Mouse (Mus musculus) NIH3T3 (cell line): ENCODE data around the gene Prim1.
"Not testable (repeated sequence)": the region's sequence is repeated elsewhere in the genome, so short reads cannot be mapped to it uniquely, and the experiment has no call there.

Experiments used
- DNase-seq: peaks from one replicate; pipeline ENCODE4 v3.0.0-alpha.2; 2012; ENCODE audit warnings: low read depth

Prim1 gene

GRCm38 (mm10) chr10:128037921-128038320, 23.0 kb downstream of the Prim1 start:
- no peak for DNase-seq

GRCm38 (mm10) chr10:128039167-128039566, 24.2 kb downstream of the Prim1 start:
- no peak for DNase-seq

GRCm38 (mm10) chr10:128039858-128040257, 24.9 kb downstream of the Prim1 start:
- no peak for DNase-seq

- no peak for DNase-seq
These were observed 25.3 kb downstream of the Prim1 start for GRCm38 (mm10) chr10:128040293-128040692.

GRCm38 (mm10) chr10:128041636-128042035, 26.7 kb downstream of the Prim1 start:
- DNase-seq, result no peak

- DNase-seq, result no peak
These were observed 27.5 kb downstream of the Prim1 start for GRCm38 (mm10) chr10:128042466-128042865.

- no peak for DNase-seq
These were observed 28.3 kb downstream of the Prim1 start for GRCm38 (mm10) chr10:128043041-128043835.

- no peak for DNase-seq
These were observed 33.2 kb downstream of the Prim1 start for GRCm38 (mm10) chr10:128048157-128048556.

- no peak for DNase-seq
These were observed 34.8 kb downstream of the Prim1 start for GRCm38 (mm10) chr10:128049741-128050140.

GRCm38 (mm10) chr10:128050355-128050754, 35.4 kb downstream of the Prim1 start:
- no peak for DNase-seq

GRCm38 (mm10) chr10:128051589-128051988, 36.6 kb downstream of the Prim1 start:
- DNase-seq, result no peak

- DNase-seq, result not testable (repeated sequence)
These were observed 37.2 kb downstream of the Prim1 start for GRCm38 (mm10) chr10:128052136-128052535.

- no peak for DNase-seq
These were observed 38.0 kb downstream of the Prim1 start for GRCm38 (mm10) chr10:128053001-128053400.

- no peak for DNase-seq
These were observed 43.2 kb downstream of the Prim1 start for GRCm38 (mm10) chr10:128058184-128058583.

GRCm38 (mm10) chr10:128058601-128059151, 43.7 kb downstream of the Prim1 start, which contains the start of gene Ptges3:
TSS of gene Ptges3 (plus strand) at chr10:128058954.
- DNase-seq, result peak; percentile 99

- DNase-seq, result peak; percentile 79
These were observed 44.4 kb downstream of the Prim1 start for GRCm38 (mm10) chr10:128059207-128059981.

- DNase-seq, result no peak
These were observed 46.1 kb downstream of the Prim1 start for GRCm38 (mm10) chr10:128061109-128061508.

- no peak for DNase-seq
These were observed 47.4 kb downstream of the Prim1 start for GRCm38 (mm10) chr10:128062221-128062989.

GRCm38 (mm10) chr10:128066072-128066471, 51.1 kb downstream of the Prim1 start:
- DNase-seq, result no peak

- DNase-seq, result no peak
These were observed 54.2 kb downstream of the Prim1 start for GRCm38 (mm10) chr10:128069201-128069600.

GRCm38 (mm10) chr10:128070432-128070831, 55.5 kb downstream of the Prim1 start:
- DNase-seq, result not testable (repeated sequence)

- DNase-seq, result not testable (repeated sequence)
These were observed 63.3 kb downstream of the Prim1 start for GRCm38 (mm10) chr10:128078269-128078668.
